Mouse (Mus musculus) spleen, postnatal 10 days (tissue): ENCODE data around the gene Klhl35.

Experiments used
- DNase-seq, 2 experiments: peaks; one replicate each; pipeline ENCODE4 v3.0.0; 2021 to 2022; ENCODE audit warnings: low spot score in 2 of 2

Gene Klhl35

GRCm38 (mm10) chr7:99465811-99466210, at the start of gene Klhl35:
Gene Klhl35 (plus strand): TSS chr7:99466004.
- DNase-seq: no peak

- DNase-seq: no peak
Observed at GRCm38 (mm10) chr7:99419311-99419710, 46.5 kb upstream of the Klhl35 start.

DNA sequence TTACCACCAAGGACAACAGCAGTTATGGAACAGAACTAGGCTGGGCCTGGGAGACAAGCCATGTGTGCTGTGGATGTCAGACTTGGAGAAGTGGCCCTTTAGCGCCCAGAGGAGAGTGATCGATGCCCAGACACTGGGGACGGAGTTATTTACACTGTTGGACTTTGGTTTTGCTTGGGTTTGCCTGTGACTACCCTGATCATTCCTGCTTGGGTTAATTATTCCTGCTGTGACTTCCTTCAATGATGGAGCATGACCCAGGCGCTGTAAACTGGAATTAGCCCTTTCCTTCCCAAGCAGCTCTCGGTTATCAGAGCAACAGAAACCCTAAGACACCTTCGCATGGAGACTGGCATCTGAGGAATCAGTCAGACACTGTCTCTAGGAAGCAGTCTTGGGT, 44.8 kb upstream of the Klhl35 start:
- DNase-seq: no peak

DNA sequence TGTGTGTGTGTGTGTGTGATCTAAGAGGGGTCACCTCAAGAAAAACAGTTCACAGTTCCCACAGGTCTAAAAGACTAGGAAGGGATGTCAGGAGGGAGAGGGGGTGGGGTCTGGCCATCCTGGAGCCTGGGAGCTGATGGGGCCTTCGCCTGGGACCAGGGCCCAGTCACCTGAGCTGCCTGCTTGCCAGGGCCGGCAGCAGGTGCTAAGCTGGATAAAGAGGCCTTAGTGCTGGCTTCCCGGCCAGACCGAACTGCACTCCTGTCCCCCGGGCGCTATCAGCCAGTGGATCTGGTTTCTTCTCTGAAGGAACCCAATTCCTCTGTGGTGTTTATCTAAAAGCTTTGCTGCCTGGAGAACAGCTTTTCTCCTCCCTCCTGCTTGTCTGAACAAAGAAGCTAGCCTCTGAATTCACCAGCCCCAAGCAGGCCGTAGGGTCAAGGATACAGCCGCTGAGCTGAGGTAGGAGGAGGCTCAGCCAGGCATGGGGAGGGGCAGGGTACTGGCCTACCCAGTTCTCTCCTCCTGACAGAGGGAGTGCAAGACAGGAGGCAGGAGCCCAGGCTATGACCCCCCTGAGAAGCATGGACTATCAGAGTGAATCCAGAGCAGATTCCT, 41.2 kb upstream of the Klhl35 start:
- DNase-seq: no peak

DNA sequence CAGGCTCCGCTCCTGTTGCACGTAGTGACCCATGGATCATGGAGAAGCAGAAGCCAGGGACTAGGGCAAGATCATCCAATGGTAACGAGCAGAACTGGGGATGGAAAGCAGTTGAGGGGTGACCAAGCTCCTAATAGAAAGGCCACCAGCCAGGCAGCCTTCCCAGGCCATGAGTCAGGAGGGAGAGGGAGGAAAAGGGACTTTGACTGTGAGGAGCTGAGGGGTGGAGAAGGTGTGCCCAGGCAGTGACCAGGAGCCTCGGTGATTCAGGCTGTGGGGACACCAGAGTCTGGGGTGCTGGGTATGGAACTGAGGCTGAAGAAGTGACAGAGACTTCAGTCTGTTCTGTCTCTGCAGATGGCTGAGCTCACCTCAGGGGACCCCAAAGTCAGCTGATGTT, 40.1 kb upstream of the Klhl35 start:
- no peak for DNase-seq

- DNase-seq: no peak
Observed at GRCm38 (mm10) chr7:99427031-99427430, 38.8 kb upstream of the Klhl35 start.

GRCm38 (mm10) chr7:99427987-99428386, 37.8 kb upstream of the Klhl35 start:
- DNase-seq: no peak

DNA sequence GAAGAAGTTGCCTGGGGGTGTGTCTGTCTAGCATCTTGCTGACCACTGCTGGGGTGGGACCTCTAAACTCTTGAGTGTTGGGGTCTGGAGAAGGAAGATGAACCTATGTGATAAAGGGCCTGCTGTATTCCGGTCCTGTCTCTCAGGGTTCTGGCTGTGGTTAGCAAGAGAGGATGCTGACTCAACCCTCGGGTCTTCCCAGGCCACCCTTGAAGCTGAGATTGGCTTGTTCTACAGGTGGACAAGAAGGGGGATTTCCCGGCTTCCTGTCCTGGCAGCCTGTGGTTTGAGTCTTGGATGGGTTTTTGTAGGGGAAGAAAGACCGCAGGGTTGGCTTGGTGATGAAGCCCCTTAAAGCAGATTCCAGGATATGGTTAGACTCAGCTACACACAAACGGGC, 37.0 kb upstream of the Klhl35 start:
- DNase-seq: no peak

- no peak for DNase-seq
Observed at GRCm38 (mm10) chr7:99429786-99430185, 36.0 kb upstream of the Klhl35 start.

GRCm38 (mm10) chr7:99430246-99430645, 35.6 kb upstream of the Klhl35 start:
- DNase-seq: no peak

GRCm38 (mm10) chr7:99432248-99432647, 33.6 kb upstream of the Klhl35 start:
- DNase-seq: no peak

- no peak for DNase-seq
Observed at GRCm38 (mm10) chr7:99432863-99433262, 32.9 kb upstream of the Klhl35 start.

DNA sequence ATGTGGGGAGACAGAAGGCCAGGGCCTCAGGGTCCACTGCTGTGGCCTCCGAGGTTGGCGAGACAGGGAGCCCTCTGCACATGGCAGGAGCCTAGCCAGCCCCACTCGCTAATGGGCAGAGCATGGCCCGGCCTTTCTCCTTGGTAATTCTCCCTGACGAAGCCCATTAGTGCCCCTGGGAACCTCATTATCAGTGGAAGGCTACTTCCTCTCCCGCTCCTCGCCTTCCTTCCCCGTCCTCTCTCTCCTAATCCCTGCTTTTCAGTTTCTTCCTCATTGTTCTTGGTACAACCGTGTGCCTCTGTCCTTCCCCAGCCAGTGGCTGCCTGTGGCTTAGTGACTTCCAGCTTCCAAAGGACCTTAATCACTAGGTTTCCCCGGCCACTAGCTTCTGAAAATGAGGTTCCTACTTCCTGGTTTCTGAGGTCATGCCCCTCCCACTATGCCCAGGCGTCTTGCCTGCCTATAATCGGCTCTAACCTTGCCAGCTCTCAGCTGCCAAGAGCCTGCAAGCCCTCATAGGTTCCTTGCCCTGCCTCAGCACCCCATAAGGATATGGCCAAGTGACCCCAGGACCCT, 31.0 kb upstream of the Klhl35 start:
- peak in 1 of 2 experiments; percentile 44 for DNase-seq

GRCm38 (mm10) chr7:99436530-99436929, 29.3 kb upstream of the Klhl35 start:
- no peak for DNase-seq

DNA sequence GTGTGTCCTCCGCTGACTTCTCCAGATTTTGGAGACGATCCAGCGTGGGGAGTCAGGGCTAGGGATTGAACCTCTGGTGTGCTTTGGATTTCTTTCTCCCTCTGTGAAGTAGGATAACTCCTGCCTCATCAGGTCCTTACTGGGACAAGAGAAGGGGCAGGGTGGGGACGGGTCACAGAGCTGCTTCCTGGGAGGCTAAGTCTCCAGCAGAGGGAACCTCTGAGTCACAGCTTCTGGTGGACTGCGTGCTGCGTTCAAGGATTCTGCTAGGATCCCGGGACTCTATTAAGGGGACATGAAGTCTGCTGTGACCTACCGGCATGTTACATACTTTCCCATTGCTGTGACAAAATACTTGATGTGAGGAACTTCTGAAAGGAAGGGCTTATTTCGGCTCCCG, 26.9 kb upstream of the Klhl35 start:
- no peak for DNase-seq

- DNase-seq: no peak
Observed at GRCm38 (mm10) chr7:99441534-99442072, 24.2 kb upstream of the Klhl35 start.

DNA sequence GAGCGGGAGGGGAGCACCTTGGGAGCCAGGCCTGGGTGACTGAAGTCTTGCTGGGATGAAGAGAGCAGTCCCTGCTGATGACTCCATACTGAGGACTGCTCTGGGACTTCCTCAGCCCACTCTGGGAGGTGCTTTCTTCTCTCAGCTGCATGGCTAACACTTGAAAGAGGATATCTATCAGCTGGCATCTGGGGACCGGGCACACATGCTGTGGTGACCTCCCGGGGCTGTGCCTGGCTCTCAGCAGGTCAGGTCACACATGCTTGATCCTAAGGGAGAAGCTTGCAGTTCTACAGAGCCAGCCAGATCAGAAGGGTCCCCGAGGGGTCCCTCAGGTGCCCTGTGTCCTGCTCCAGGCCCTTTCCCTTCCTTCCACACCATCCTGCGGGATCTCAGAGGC, 22.6 kb upstream of the Klhl35 start:
- DNase-seq: no peak

- DNase-seq: peak in 1 of 2 experiments; percentile 32
Observed at GRCm38 (mm10) chr7:99444012-99444411, 21.8 kb upstream of the Klhl35 start.

- peak in 1 of 2 experiments; percentile 46 for DNase-seq
Observed at GRCm38 (mm10) chr7:99445833-99446232, 20.0 kb upstream of the Klhl35 start.

- no peak for DNase-seq
Observed at GRCm38 (mm10) chr7:99447323-99447722, 18.5 kb upstream of the Klhl35 start.

GRCm38 (mm10) chr7:99448619-99449018, 17.2 kb upstream of the Klhl35 start:
- DNase-seq: peak in 1 of 2 experiments; percentile 20

GRCm38 (mm10) chr7:99449063-99449462, 16.7 kb upstream of the Klhl35 start:
- DNase-seq: peak in 1 of 2 experiments; percentile 22

DNA sequence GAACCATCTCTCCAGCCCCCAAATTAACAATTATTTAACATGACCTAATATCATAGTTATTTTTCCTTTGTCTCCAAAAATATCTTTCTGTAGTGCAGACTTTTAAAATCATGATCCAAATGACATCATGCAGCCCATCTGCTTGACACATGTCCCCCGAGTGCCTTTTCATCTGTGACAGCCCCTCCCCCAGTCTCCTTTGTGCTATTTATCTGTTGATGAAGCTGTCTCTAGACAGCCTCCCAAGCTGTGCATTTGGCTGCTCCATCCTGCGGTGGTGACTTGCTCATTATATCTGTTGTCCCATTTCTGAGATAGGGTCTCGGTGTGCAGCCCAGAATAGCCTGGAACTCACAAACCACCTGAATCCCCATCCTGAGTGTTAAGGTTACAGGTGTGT, 16.1 kb upstream of the Klhl35 start:
- DNase-seq: no peak
